Mouse (Mus musculus) heart, embryonic 15.5 days (tissue): Measurements from ENCODE around the gene Acvrl1. TPM values are rescaled to one million over a fixed set of nuclear protein-coding genes. Genes with fewer than 3 reads are reported as not detected.

ENCODE experiments used
- ATAC-seq: fragments of 200-750 bp; cut with Nextera tagmentation; replicated peaks from 2 replicates; pipeline ENCODE4 v1.8.0; 2017; ENCODE audit warnings: low read depth, moderate TSS enrichment; ENCODE audit not compliant: insufficient number of reproducible peaks, insufficient read depth, low FRiP score
- H3K27ac ChIP-seq: fragments of 300-500 bp; sonication (generic); 2 replicates; pipeline ENCODE4 v1.5.1; 2015; ENCODE audit warnings: mild to moderate bottlenecking, inconsistent platforms
- H3K27me3 ChIP-seq: fragments of 300-500 bp; sonication (generic); 2 replicates; pipeline ENCODE4 v1.6.1; 2015; ENCODE audit warnings: inconsistent platforms
- H3K36me3 ChIP-seq: fragments of 300-500 bp; sonication (generic); 2 replicates; pipeline ENCODE4 v1.6.1; 2015; ENCODE audit warnings: mild to moderate bottlenecking, inconsistent platforms
- H3K4me1 ChIP-seq: fragments of 300-500 bp; sonication (generic); replicated peaks from 2 replicates; pipeline ENCODE4 v1.6.1; 2015; ENCODE audit warnings: inconsistent platforms
- H3K4me2 ChIP-seq: fragments of 300-500 bp; sonication (generic); 2 replicates; pipeline ENCODE4 v1.6.1; 2015; ENCODE audit warnings: inconsistent platforms, mild to moderate bottlenecking, moderate library complexity
- H3K4me3 ChIP-seq: fragments of 300-500 bp; sonication (generic); 2 replicates; pipeline ENCODE4 v1.5.1; 2015; ENCODE audit warnings: mild to moderate bottlenecking, inconsistent platforms
- H3K9ac ChIP-seq: fragments of 300-500 bp; sonication (generic); 2 replicates; pipeline ENCODE4 v1.6.1; 2015; ENCODE audit warnings: mild to moderate bottlenecking, inconsistent platforms
- H3K9me3 ChIP-seq: fragments of 300-500 bp; sonication (generic); replicated peaks from 2 replicates; pipeline ENCODE4 v1.6.1; 2016; ENCODE audit warnings: inconsistent platforms
- WGBS: fragments of 180-500 bp; shearing (Covaris S2); methylation state at CpG from one replicate; pipeline ENCODE4 v1.1.7; 2015; ENCODE audit warnings: mixed read lengths; 5-methylcytosine and 5-hydroxymethylcytosine counted together
- polyA plus RNA-seq: library from polyadenylated mRNA; unstranded; fragments of >200 nt; fragmentation: Nextera tagmentation; extraction: Ambion mirVana; gene quantifications from 2 replicates; pipeline ENCODE4 v1.2.1, GENCODE M21; 2015

Acvrl1 gene
- polyA plus RNA-seq, 1 experiment from 2014 or later: 13.1 TPM

- Histone ChIP-seq H3K9ac (peak within 1 kb of the TSS; percentile 99), H3K4me1 (peaks cover 43% of the 10 kb centered on the region), H3K4me3 (peak within 1 kb of the TSS; percentile 94), H3K36me3 (no peaks in the 10 kb centered on the region), H3K4me2 (peak within 1 kb of the TSS; percentile 86), H3K27me3 (no peaks in the 10 kb centered on the region), H3K27ac (peak within 1 kb of the TSS; percentile 90), H3K9me3 (no peaks in the 10 kb centered on the region)
- ATAC-seq: peak; percentile 92
- 1% methylated on average over 61 of the region's 87 CpGs for WGBS
These were observed 45.3 kb downstream of the Acvrl1 start, which contains the start of gene Acvr1b for GRCm38 (mm10) chr15:101173421-101174211. TSS of gene Acvr1b (plus strand) at chr15:101174067.

DNA sequence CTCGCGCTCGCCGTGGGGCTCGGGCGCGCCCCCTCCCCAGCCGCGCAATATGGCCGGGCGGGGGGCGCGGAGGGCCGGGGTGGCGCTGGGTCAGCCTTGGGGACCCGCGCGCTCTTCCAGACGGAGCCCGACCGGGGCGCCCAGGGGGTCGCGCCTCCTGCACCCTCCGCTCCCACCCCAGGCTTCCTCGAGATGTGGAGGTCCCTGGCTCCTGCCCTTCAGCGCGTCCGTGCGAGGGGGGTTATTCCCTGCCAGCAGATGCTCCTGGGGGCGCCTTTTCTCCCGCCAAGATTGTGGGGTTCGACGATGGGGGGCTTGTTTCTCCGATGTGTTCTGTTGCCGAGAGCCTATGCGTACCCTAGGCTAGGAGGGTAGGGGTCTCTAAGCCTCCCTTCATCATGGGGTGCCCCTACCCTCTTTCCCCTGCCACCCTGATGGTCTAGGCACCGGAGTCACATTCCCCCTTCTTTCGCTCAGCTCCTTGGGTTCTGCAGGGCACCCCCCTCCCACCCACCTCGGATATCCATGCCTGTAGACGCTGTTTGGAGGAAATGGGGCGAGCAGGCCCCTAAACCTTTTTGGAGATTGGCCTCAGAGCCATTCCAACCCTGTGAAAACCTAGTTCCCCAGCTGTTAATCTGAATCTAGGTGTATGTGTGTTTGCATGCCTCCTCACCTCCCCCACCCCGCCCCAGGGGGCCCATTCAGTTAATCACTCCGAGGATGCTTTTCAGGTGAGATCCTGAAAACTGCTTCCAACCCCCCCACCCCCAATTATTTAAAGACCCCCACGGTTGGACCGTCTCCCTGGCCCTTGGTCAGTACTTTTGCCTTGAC is 46.2 kb downstream of the Acvrl1 start:
- Histone ChIP-seq H3K9me3 (no peaks in the 10 kb centered on the region), H3K36me3 (no peaks in the 10 kb centered on the region), H3K4me2 (peak overlapping the region; percentile 86), H3K4me1 (peaks cover 46% of the 10 kb centered on the region), H3K27me3 (no peaks in the 10 kb centered on the region), H3K9ac (peak overlapping the region; percentile 99), H3K4me3 (peak overlapping the region; percentile 94), H3K27ac (peak overlapping the region; percentile 90)
- 1% methylated on average over 36 of the region's 46 CpGs for WGBS
- peak; percentile 58 for ATAC-seq

DNA sequence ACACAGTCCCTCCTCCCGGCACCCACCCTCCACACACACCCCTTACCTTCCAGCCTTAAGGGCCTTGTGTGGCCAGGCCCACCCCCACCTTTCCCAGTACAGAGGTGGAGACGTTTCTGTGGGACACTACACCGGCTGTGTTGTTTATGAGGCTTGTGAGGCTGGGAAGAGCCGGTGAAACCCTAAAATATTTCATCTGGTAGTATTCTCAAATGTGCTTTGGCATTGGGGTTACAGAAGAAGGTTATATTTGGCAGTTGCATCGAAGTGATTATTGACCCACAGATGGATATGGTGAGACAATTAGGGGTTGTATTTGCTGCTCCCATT is 46.8 kb downstream of the Acvrl1 start:
- H3K27me3 ChIP-seq: no peaks in the 10 kb centered on the region
- WGBS: 12% methylated on average over 5 of the region's 5 CpGs
- H3K9ac ChIP-seq: peak overlapping the region; percentile 99
- H3K27ac ChIP-seq: peak overlapping the region; percentile 90
- peak overlapping the region; percentile 94 for H3K4me3 ChIP-seq
- ATAC-seq: no peak
- no peaks in the 10 kb centered on the region for H3K36me3 ChIP-seq
- H3K4me2 ChIP-seq: peak overlapping the region; percentile 86
- no peaks in the 10 kb centered on the region for H3K9me3 ChIP-seq
- H3K4me1 ChIP-seq: peaks cover 48% of the 10 kb centered on the region

DNA sequence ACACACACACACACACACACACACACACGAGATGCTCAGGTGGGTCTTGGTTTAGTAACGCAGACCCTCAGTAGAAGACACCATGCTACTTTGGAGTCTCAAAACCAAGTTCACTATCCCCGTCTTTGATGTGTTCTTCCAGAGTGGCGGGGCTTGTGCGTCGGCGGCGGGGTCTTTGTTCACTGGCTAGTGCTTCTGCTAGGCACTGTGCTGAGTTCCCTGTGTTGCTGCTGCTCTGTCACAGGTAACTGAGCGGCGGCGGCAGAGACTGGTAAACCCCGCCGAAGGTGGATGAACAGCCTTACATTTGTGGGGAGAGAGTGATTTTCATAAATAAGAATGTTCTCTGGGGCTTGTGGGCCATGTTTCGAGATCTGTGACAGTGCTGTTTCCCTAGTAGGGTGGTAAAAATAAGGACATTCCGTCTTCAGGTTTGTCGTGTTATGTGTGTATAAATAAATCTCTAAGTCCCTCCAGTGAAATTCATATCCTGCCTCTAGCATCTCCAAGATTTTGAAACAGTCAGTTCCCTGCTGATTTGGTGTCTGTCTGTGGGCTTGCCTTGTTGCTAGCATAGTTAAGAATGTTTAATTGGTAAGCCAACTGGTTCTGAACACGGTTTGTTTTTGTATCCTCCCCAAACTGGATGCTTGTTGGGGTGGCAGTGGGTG is 47.4 kb downstream of the Acvrl1 start:
- H3K9ac ChIP-seq: peak overlapping the region; percentile 99; the same call in 1 of the 2 replicates
- ATAC-seq: no peak
- peak overlapping the region; percentile 94 for H3K4me3 ChIP-seq
- no peaks in the 10 kb centered on the region for H3K9me3 ChIP-seq
- no peaks in the 10 kb centered on the region for H3K27me3 ChIP-seq
- 21% methylated on average over 17 of the region's 17 CpGs for WGBS
- peaks cover 55% of the 10 kb centered on the region for H3K4me1 ChIP-seq
- no peaks in the 10 kb centered on the region for H3K36me3 ChIP-seq
- peak overlapping the region; percentile 90 for H3K27ac ChIP-seq
- H3K4me2 ChIP-seq: peak overlapping the region; percentile 86

DNA sequence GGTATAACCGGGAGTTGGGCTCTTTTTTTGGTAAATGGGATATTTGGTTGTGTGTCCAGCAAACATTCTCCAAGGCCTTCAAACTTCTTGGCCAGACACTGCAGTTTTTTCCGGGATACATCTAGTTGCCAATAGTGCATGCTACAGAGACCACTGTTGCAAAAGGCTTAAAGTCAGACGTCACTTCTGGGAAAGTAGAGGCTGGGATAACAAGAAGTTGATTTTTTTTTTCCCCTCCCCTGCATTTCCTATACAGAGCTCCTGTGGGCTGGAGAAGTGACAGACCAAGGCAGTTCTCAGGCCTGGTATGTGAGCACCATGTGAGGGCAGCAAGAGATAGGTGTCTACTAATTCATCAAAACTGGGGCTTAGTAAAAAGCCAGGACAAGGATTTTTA is 48.0 kb downstream of the Acvrl1 start:
- Histone ChIP-seq H3K4me3 (peak overlapping the region; percentile 16; the same call in 1 of the 2 replicates), H3K4me2 (peak overlapping the region; percentile 86), H3K9me3 (no peaks in the 10 kb centered on the region), H3K9ac (peak overlapping the region; percentile 24; the same call in 1 of the 2 replicates), H3K27ac (peak overlapping the region; percentile 90), H3K36me3 (no peaks in the 10 kb centered on the region), H3K4me1 (peaks cover 60% of the 10 kb centered on the region), H3K27me3 (no peaks in the 10 kb centered on the region)
- ATAC-seq: no peak
- 39% methylated on average over 3 of the region's 3 CpGs for WGBS

GRCm38 (mm10) chr15:101176795-101177691 is 48.7 kb downstream of the Acvrl1 start:
- H3K9me3 ChIP-seq: no peaks in the 10 kb centered on the region
- H3K4me1 ChIP-seq: peaks cover 64% of the 10 kb centered on the region
- H3K27me3 ChIP-seq: no peaks in the 10 kb centered on the region
- no peaks in the 10 kb centered on the region for H3K36me3 ChIP-seq
- peak overlapping the region; percentile 86 for H3K4me2 ChIP-seq
- no peak for ATAC-seq
- 25% methylated on average over 8 of the region's 8 CpGs for WGBS
- peak overlapping the region; percentile 24 for H3K9ac ChIP-seq
- H3K27ac ChIP-seq: peak overlapping the region; percentile 90
- H3K4me3 ChIP-seq: peak overlapping the region; percentile 16

DNA sequence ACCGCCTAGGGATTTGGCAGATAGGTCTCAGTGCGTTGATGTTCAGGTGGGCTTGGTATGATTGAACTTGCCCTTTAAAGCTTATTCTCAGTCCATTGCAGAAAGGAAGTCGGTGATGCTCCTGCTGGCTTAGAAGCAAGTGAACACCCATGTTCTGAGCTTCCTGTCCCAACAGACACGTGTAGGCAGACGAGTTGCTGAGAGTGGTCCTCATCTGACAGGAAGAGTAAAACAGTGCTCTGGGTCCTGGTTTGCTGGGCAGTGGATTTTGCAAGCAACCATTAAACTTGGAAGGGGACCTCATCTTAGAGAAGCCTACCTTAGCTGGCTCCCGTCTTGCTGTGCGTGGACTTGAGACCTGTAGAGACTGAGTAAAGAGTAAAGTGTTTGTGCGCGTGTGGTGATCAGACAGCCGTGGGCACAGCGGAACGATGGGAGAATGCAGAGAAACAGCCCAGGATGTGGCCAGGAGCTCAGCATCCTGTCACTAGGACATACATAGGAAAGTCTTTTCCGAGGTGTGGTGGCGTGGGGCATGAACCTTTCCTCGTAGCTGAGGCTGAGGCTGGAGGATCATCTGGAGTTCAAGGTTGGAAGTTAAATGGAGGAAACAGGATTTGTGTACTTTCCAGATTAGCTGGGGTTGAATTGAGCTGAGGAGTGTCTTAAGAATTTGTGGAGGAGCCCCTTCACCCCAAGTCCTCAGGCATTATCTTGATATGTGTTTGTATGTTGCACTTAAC is 52.2 kb downstream of the Acvrl1 start:
- Histone ChIP-seq H3K9me3 (no peaks in the 10 kb centered on the region), H3K27me3 (no peaks in the 10 kb centered on the region), H3K4me2 (no peak overlapping the region), H3K36me3 (peaks cover 2% of the 10 kb centered on the region), H3K4me1 (peaks cover 53% of the 10 kb centered on the region), H3K9ac (no peak overlapping the region), H3K4me3 (no peak overlapping the region), H3K27ac (peak overlapping the region; percentile 20; the same call in 1 of the 2 replicates)
- WGBS: 69% methylated on average over 15 of the region's 15 CpGs
- ATAC-seq: no peak

DNA sequence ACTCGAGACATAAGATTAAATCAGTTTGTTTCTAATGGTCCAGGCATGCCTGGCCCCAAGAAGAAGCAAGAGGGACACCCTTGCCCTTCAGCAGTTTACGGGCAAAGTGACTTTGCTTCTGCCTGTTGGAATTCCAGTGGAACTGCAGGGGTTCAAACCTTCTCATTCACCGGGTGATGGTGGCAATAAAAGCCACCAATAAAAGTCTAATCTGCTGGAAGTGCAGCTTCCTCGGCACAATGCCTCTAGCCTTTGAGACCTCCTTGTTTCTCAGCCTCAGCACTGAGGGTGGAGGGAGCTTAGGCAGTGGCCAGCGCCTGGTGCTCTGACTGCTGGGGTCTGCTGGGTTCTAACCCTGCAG is 52.8 kb downstream of the Acvrl1 start:
- Histone ChIP-seq H3K27me3 (no peaks in the 10 kb centered on the region), H3K4me3 (no peak overlapping the region), H3K9me3 (no peaks in the 10 kb centered on the region), H3K36me3 (peaks cover 5% of the 10 kb centered on the region), H3K4me1 (peaks cover 48% of the 10 kb centered on the region), H3K9ac (no peak overlapping the region), H3K27ac (peak overlapping the region; percentile 18; the same call in 1 of the 2 replicates), H3K4me2 (no peak overlapping the region)
- WGBS: 33% methylated on average over 5 of the region's 5 CpGs
- ATAC-seq: no peak

GRCm38 (mm10) chr15:101181500-101181899 is 53.2 kb downstream of the Acvrl1 start:
- Histone ChIP-seq H3K9ac (no peak overlapping the region), H3K9me3 (no peaks in the 10 kb centered on the region)

GRCm38 (mm10) chr15:101182676-101183075 is 54.4 kb downstream of the Acvrl1 start:
- Histone ChIP-seq H3K4me2 (no peak overlapping the region), H3K36me3 (peaks cover 5% of the 10 kb centered on the region), H3K4me1 (peaks cover 33% of the 10 kb centered on the region), H3K9me3 (no peaks in the 10 kb centered on the region), H3K27ac (no peak overlapping the region), H3K9ac (no peak overlapping the region), H3K4me3 (no peak overlapping the region), H3K27me3 (no peaks in the 10 kb centered on the region)
- 61% methylated on average over 5 of the region's 5 CpGs for WGBS
- no peak for ATAC-seq

More at GRCm38 (mm10) chr15:101181500-101181899, 53.2 kb downstream of the Acvrl1 start:
- ATAC-seq: no peak
- Histone ChIP-seq H3K4me1 (peaks cover 44% of the 10 kb centered on the region), H3K27ac (peak overlapping the region; percentile 18; the same call in 1 of the 2 replicates), H3K4me2 (no peak overlapping the region), H3K27me3 (no peaks in the 10 kb centered on the region), H3K36me3 (peaks cover 5% of the 10 kb centered on the region), H3K4me3 (no peak overlapping the region)
- 35% methylated on average over 4 of the region's 4 CpGs for WGBS
